Mouse (Mus musculus): Measurements from ENCODE around the gene C330007P06Rik.

Gene C330007P06Rik

DNA sequence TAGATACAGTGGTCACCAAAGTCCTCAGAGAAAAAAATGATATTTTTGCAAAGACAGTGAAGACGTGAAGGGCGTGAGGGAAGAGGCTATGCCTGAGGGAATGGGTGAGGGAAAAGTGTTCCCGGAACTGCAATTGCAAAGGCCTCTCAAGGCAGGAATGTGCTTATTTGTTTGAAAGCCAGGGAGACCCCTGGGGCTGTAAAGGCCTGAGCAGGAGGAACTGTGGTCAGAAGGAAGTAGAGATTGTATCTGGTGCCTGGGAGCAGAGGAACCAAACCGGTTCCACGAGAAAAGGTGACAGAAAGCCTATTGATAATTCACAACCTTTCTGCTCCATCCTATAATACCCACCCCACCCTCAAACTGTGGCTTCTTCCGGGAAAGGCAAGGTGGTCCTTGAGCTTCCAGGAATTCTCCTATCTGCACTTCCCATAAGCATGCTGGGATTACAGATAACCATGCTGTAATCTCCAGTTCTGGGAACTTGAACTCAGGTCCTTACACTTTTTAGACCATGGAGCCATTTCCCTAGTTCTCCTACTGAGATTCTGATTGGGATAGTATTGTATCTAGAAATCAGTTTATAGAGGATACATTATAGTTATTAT is 36.7 kb downstream of the C330007P06Rik start:
- no peak for DNase-seq (ENCODE audit: low spot score)

DNA sequence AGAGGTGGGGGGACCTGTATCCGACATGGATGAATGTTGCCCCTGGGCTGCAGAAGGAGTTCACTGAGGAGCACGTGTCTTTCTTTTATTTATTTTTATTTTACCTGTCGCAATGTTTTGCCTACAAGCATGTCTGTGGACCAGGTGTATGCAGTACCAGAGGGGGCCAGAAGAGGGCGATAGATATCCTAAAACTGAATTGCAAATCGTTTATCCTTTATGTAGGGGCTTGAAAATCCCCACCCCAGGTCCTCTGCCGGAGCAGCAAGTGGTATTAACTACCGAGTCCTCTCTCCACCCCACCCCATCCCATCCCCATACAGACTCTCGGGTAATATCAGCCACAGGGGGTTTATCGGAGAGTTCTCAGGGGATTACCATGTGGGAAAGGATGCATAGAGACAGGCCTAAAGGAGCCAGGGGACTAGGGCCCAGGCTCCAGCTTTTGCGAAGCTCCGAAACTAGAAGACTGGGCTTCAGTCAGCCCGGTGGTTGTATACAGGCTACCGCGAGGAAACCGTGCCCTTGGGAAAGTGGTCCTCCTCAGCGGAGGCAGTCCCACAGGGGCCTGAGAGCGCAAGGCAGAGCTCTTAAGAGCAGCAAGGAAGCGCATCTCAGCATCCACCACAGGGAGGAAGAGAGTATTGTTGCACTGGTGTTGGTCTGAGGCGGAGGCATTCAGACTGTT is 40.4 kb downstream of the C330007P06Rik start:
- peak; percentile 61 for DNase-seq (ENCODE audit: low spot score)

GRCm38 (mm10) chrX:36831632-36832031 is 42.3 kb downstream of the C330007P06Rik start:
- no peak for DNase-seq (ENCODE audit: low spot score)

GRCm38 (mm10) chrX:36830271-36830670 is 43.6 kb downstream of the C330007P06Rik start:
- DNase-seq (ENCODE audit: low spot score): peak; percentile 29

DNA sequence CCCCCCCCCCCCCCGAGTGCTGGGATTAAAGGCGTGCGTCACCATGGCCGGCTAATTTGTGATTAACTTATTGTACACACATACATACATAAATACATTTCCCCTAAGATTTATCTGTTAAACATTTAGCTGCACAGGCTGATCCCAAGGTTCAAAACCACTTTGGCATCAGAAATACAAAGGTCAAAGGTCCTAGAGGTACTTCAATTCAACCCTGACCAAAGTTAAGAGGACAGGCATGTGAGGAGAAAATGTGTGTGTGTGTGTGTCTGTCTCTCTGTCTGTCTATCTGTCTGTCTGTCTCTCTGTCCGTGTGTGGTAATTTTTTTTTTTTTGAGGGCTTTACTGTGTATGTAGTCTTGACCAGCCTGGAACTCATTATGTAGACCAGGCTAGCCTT is 47.0 kb downstream of the C330007P06Rik start:
- no peak for DNase-seq (ENCODE audit: low spot score)

- DNase-seq (ENCODE audit: low spot score): no peak
Observed at GRCm38 (mm10) chrX:36825032-36825431, 48.9 kb downstream of the C330007P06Rik start.

DNA sequence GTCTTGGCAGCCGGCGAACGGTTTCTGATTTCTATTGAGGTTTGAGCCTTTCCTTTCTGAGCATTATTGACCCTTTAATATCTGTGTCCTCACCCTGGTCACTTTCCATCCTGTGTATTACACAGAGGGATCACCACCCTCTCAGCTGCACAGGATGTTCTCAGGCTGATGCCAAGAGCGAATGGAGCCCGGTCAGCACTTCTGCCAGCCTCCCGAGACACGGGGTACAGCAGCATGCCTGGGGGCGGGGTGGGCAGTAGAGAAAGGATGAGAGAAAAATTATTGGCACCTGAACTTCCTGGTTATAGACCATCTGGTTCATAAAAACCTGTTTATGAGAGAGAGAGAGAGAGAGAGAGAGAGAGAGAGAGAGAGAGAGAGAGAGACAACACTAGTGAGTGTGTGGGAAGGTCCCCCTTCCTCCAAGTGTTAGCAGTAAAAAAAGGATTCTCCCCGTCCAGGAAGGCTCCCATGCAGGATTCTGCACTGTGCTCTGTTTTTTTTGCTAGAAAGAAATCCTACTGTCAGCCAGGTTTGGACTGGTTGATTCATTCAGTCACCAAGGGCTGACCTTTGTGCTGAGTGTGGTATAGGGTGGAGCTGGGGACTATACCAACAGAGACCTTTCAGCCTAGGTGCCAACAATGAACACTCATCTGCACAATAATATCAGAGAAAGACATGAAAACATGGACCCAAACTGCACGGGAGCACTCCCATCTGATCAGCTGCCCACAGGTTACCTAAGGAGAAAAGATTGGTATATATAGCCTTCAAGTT is 49.8 kb downstream of the C330007P06Rik start:
- no peak for DNase-seq (ENCODE audit: low spot score)

GRCm38 (mm10) chrX:36820201-36820600 is 53.7 kb downstream of the C330007P06Rik start:
- no peak for DNase-seq (ENCODE audit: low spot score)

DNA sequence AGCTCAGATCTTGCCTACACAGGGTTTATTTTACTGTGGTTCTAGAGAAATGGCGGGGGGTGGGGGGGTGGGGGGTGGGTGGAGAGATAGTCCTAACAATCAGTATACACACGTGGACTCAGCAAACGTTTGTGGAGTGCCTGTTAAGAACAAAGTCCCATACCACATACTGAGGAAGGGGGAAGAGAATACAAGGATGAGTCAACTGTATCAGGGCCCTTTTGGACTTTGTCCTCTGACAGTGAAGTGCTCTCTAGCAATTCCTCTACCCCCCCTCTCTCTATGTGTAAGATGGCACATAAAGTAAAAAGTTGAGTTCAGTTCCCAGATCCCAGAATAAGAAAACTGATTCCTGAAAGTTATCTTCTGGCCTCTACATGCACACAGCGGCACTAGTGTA is 54.3 kb downstream of the C330007P06Rik start:
- no peak for DNase-seq (ENCODE audit: low spot score)

GRCm38 (mm10) chrX:36816953-36817441 is 56.9 kb downstream of the C330007P06Rik start:
- DNase-seq (ENCODE audit: low spot score): no peak

- no peak for DNase-seq (ENCODE audit: low spot score)
Observed at GRCm38 (mm10) chrX:36816368-36816899, 57.5 kb downstream of the C330007P06Rik start.

- DNase-seq (ENCODE audit: low spot score): no peak
Observed at GRCm38 (mm10) chrX:36815439-36815838, 58.5 kb downstream of the C330007P06Rik start.

GRCm38 (mm10) chrX:36815022-36815421 is 58.9 kb downstream of the C330007P06Rik start:
- no peak for DNase-seq (ENCODE audit: low spot score)

- no peak for DNase-seq (ENCODE audit: low spot score)
Observed at GRCm38 (mm10) chrX:36814161-36814836, 59.6 kb downstream of the C330007P06Rik start.

GRCm38 (mm10) chrX:36811377-36811776 is 62.5 kb downstream of the C330007P06Rik start:
- DNase-seq (ENCODE audit: low spot score): no peak

DNA sequence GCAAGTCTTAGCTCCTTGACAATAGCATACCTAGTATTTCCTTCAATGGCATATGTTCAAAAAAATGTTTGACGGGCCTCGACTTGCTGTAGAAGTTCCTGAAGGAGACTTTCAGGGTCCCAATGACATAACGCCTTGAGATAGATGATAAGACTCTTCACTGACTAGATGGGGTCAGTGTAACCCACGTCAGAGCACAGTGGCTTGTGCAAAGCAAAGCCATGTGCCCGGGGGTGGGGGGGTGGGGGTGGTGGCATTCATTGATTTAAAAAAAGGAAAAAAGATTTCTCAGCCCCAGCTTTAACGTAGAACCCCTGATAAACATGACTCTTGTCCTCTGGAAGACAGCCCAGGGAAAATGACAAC is 65.6 kb downstream of the C330007P06Rik start:
- no peak for DNase-seq (ENCODE audit: low spot score)

DNA sequence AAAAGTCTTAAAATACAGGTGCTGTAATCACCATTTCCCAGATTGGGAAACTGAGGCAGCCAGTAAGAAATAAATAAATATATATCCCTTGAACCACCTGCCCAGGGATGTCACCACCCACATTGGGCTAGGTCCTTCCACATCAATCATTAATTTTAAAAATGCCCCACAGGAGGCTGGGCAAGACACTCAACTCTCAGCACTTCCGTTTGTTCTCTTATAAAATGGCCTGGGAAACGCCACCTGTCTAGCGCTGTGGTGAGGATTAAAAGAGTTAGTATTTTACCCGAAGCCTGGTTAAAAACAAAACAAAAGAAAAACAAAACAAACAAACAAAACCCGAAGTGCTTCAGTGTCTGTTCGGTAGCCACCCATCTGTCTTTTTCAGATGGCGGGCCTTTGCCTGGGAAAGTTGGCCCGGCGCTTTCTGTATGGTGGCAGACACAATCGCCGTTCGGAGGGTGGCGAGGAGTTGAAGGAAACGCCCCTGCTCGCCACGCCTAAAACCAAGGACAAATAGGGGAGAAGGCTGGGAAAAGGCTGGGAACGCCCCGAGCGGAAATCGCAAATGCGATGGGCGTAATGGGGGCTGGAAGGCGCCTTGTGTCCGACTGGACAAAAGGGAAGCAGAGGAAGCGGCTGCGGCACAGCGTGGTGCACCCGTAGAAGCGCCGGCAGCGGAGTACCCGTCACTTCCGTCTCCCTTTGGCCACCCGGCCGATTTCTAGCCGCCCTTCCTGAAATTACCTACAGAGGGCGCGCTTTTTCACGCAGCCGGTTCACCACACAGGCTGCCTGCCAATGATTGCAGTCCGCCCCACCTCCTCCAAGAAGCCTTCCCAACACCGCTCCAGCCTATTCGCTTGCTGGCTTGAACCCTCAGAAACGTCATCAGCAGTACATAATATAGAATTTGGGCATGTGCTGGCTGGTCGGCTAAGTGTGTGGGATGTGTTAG is 66.3 kb downstream of the C330007P06Rik start:
- peak; percentile 72 for DNase-seq (ENCODE audit: low spot score)

DNA sequence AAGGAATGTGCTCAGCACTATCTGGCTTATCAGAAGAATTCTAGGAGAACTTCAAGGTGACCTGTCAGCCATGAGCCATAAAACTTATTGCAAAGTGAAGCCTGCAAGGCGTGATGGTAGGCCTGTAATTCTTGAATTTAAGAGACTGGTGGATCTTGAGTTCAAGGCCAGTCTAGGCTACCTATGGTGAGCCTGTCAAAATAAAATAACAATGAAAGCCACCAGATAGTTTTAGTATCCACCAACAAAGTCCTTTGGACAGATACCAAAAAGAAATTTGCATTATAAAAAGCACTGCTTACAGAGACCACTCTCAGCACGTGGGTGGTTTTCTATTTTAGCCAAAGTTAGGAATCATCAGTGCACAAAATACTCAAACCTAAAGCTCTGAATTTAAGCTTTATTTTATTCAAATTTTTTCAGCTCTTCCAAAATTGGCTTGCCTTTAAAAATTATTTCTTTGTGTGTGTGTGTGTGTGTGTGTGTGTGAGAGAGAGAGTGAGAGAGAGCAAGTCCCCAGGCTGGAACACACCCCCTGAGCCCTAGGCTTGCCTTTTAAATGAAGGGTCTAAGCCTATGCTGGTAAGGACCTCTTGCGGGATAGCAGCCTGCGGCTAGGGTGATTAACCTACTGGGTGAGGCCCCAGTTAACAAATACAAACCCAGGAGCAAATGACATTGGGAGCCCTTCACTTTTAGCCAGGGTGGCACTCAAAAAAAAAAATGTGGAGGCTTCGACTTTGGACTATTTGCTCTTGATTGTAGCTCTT is 68.3 kb downstream of the C330007P06Rik start:
- no peak for DNase-seq (ENCODE audit: low spot score)

GRCm38 (mm10) chrX:36804196-36804595 is 69.7 kb downstream of the C330007P06Rik start:
- no peak for DNase-seq (ENCODE audit: low spot score)

- no peak for DNase-seq (ENCODE audit: low spot score)
Observed at GRCm38 (mm10) chrX:36803189-36803588, 70.7 kb downstream of the C330007P06Rik start.

All from ovary, postnatal 14 days (tissue).